Mouse (Mus musculus): ENCODE data around the gene Acnat1. TPM values are rescaled to one million over a fixed set of nuclear protein-coding genes. Genes with fewer than 3 reads are reported as not detected.
"Not testable (repeated sequence)": the region's sequence is repeated elsewhere in the genome, so short reads cannot be mapped to it uniquely, and the experiment has no call there.

Acnat1 gene
- polyA plus RNA-seq, 1 experiment from 2014 or later, result not detected

DNA sequence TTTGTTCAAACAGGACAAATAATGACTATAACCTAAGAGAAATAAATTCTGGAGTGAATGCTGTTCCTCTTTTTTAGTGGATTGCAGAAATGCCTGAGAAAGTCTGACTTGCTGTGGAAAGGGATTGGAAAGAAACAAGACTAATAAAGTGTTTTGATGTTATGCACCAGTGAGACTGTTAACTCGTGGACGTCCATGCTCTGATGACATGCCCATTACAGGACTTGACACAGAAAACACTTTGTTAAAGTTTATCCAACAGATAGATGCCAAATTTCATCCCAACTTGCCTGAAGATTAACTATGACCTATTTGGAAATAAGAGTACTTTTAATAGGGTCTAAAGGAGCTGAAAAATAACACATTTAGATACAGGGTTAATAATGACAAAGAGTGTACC, 63.6 kb downstream of the Acnat1 start:
- WGBS, result 74% methylated on average over 2 of the region's 2 CpGs

DNA sequence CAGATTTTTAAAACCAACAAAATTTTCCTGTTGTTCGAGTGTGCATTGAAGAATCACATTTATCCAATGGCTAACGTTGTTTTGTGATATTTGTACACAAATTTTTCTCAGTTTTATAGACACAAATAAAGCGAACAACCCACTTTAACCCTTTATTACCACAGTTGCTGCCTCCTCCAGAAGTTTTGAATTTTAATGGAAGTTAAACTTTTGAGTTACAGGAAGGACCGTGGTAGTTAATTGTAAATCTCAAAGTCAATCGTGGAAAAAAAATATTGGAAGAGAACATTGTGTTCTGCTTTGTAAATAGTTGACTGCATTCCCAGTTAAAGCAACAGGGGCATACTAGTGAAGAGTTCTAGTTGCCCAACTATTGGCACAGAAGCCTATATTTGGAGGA, 65.8 kb downstream of the Acnat1 start, which contains the start of gene Acnat2:
Acnat2 (minus strand) TSS at position 195 of the 400 bp plus-strand sequence.
- H3K9ac ChIP-seq (replicated peaks; ENCODE audit: low read length); ATAC-seq (ENCODE audit: low FRiP score, low TSS enrichment); H3K27ac ChIP-seq (replicated peaks; ENCODE audit: low read depth, low read length); H3K4me2 ChIP-seq (ENCODE audit: low read length); H3K4me3 ChIP-seq (replicated peaks; ENCODE audit: low read depth, low read length); H3K4me1 ChIP-seq (ENCODE audit: control insufficient read depth, insufficient read depth, low read length); H3K9me3 ChIP-seq (ENCODE audit: control insufficient read depth, low read length); H3K27me3 ChIP-seq (ENCODE audit: control insufficient read depth, insufficient read depth, low read length); H3K36me3 ChIP-seq (ENCODE audit: control insufficient read depth, insufficient read depth, low read length); DNase-seq: not testable (repeated sequence)
- WGBS, result 92% methylated on average over 5 of the region's 5 CpGs

More for the DNA sequence above, 63.6 kb downstream of the Acnat1 start:
- DNase-seq; ATAC-seq (ENCODE audit: low FRiP score, low TSS enrichment); H3K4me3 ChIP-seq (replicated peaks; ENCODE audit: low read depth, low read length); H3K27ac ChIP-seq (replicated peaks; ENCODE audit: low read depth, low read length); H3K4me1 ChIP-seq (ENCODE audit: control insufficient read depth, insufficient read depth, low read length); H3K36me3 ChIP-seq (ENCODE audit: control insufficient read depth, insufficient read depth, low read length); H3K4me2 ChIP-seq (ENCODE audit: low read length); H3K27me3 ChIP-seq (ENCODE audit: control insufficient read depth, insufficient read depth, low read length); H3K9me3 ChIP-seq (ENCODE audit: control insufficient read depth, low read length); H3K9ac ChIP-seq (replicated peaks; ENCODE audit: low read length): not testable (repeated sequence)

Other genes starting within 250 kb of the Acnat1 start
- gene Acnat2, start 65.8 kb downstream of the Acnat1 start, polyA plus RNA-seq (2014; fragmentation: Nextera tagmentation; extraction: Ambion mirVana), result not detected in 2 replicates
- gene Baat, start 32.6 kb upstream of the Acnat1 start, polyA plus RNA-seq (2014; fragmentation: Nextera tagmentation; extraction: Ambion mirVana), result 0.12 and 0.17 TPM in 2 replicates
- 78.4 and 90.0 TPM in 2 replicates for gene Mrpl50, start 47.2 kb upstream of the Acnat1 start, polyA plus RNA-seq (2014; fragmentation: Nextera tagmentation; extraction: Ambion mirVana)
- gene Zfp189, start 47.3 kb upstream of the Acnat1 start, polyA plus RNA-seq (2014; fragmentation: Nextera tagmentation; extraction: Ambion mirVana), result 12.9 and 16.1 TPM in 2 replicates
- 0.19 TPM in 1 of 2 replicates, not detected in the other for gene Aldob, start 75.6 kb upstream of the Acnat1 start, polyA plus RNA-seq (2014; fragmentation: Nextera tagmentation; extraction: Ambion mirVana)
- 84.5 and 86.5 TPM in 2 replicates for gene Tmem246, start 124.0 kb upstream of the Acnat1 start, polyA plus RNA-seq (2014; fragmentation: Nextera tagmentation; extraction: Ambion mirVana)
- gene Rnf20, start 158.1 kb upstream of the Acnat1 start, polyA plus RNA-seq (2014; fragmentation: Nextera tagmentation; extraction: Ambion mirVana), result 58.4 and 74.0 TPM in 2 replicates
- 0.25 and 0.63 TPM in 2 replicates for gene Ppp3r2, start 208.1 kb upstream of the Acnat1 start, polyA plus RNA-seq (2014; fragmentation: Nextera tagmentation; extraction: Ambion mirVana)